Comparison of ENCODE assay signal across 9 mouse cellular contexts in genomic region chr13:21159475-21159819, GRCm38 (mm10). TPM values are rescaled to one million over a fixed set of nuclear protein-coding genes. Genes with fewer than 3 reads are reported as not detected.
A peak's percentile ranks its signal among the peaks of the same experiment; 100 is the strongest.
DNase-seq lines count a peak whose midpoint lies in the region; ATAC-seq and TF ChIP-seq lines count a peak whose summit lies in the region.
"Had no signal": no experiment of that assay in that cellular context is flagged by ENCODE, and none has a peak within 500 bp of the region (broad histone marks: within the 10 kb centered on the region; RNA-seq: fewer than 3 reads in every experiment).

No protein-coding gene starts in this region.

- DNase-seq in kidney, adult 18-20 months, result no peak
- no peak for DNase-seq in G1E (ENCODE audit: low spot score)
- no peak for DNase-seq in limb, embryonic 10.5 days (ENCODE audit: low spot score)
- DNase-seq in neural tube, embryonic 10.5 days (ENCODE audit: extremely low spot score, low spot score), result peak; percentile 57
- DNase-seq in urinary bladder, postnatal 14 days (ENCODE audit: low spot score), result no peak
- DNase-seq in testis, postnatal 10 days (ENCODE audit: low spot score), result no peak

- H3K27ac ChIP-seq in kidney, embryonic 15.5 days, result no peak overlapping the region
- H3K27ac ChIP-seq in forebrain, embryonic 12.5 days, result no peak overlapping the region
- H3K27ac ChIP-seq in limb, embryonic 10.5 days, result no peak overlapping the region

- peak overlapping the region; percentile 39 for H3K9ac ChIP-seq in kidney, embryonic 15.5 days
- peak overlapping the region; percentile 56 for H3K9ac ChIP-seq in forebrain, embryonic 12.5 days

- H3K36me3 ChIP-seq in kidney, embryonic 15.5 days, result no peaks in the 10 kb centered on the region
- H3K36me3 ChIP-seq in G1E (replicated peaks), result no peaks in the 10 kb centered on the region
- no peaks in the 10 kb centered on the region for H3K36me3 ChIP-seq in forebrain, embryonic 12.5 days (replicated peaks)
- no peaks in the 10 kb centered on the region for H3K36me3 ChIP-seq in limb, embryonic 10.5 days

- H3K27me3 ChIP-seq in kidney, embryonic 15.5 days, result 0 out of 2 replicates have a peak, but pooled peaks cover 2% of the 10 kb centered on the region
- H3K27me3 ChIP-seq in G1E (ENCODE audit: insufficient read depth, low read length), result peaks cover 29% of the 10 kb centered on the region
- peaks cover 15% of the 10 kb centered on the region; the same call in 1 of the 2 replicates for H3K27me3 ChIP-seq in forebrain, embryonic 12.5 days
- H3K27me3 ChIP-seq in limb, embryonic 10.5 days (ENCODE audit: low read depth, poor library complexity, severe bottlenecking), result no peaks in the 10 kb centered on the region

- under 1% methylated on average over 15 of the region's 15 CpGs for WGBS in kidney, embryonic 15.5 days
- WGBS in forebrain, embryonic 12.5 days, result under 1% methylated on average over 15 of the region's 15 CpGs
- WGBS in limb, embryonic 10.5 days, result 0% methylated on average over 15 of the region's 15 CpGs

- peaks cover 10% of the 10 kb centered on the region; the same call in 1 of the 2 replicates for H3K4me1 ChIP-seq in kidney, embryonic 15.5 days
- H3K4me1 ChIP-seq in G1E (ENCODE audit: insufficient read depth, low read depth, low read length), result peaks cover 43% of the 10 kb centered on the region
- H3K4me1 ChIP-seq in forebrain, embryonic 12.5 days, result peaks cover 8% of the 10 kb centered on the region
- H3K4me1 ChIP-seq in limb, embryonic 10.5 days, result no peaks in the 10 kb centered on the region

- H3K4me2 ChIP-seq in kidney, embryonic 15.5 days, result peak overlapping the region; percentile 82
- peak overlapping the region; percentile 89 for H3K4me2 ChIP-seq in forebrain, embryonic 12.5 days

- H3K9me3 ChIP-seq in kidney, embryonic 15.5 days (replicated peaks), result no peaks in the 10 kb centered on the region
- H3K9me3 ChIP-seq in G1E (replicated peaks), result no peaks in the 10 kb centered on the region
- no peaks in the 10 kb centered on the region for H3K9me3 ChIP-seq in forebrain, embryonic 12.5 days
- no peaks in the 10 kb centered on the region for H3K9me3 ChIP-seq in limb, embryonic 10.5 days (replicated peaks)

- peak overlapping the region; percentile 79 for H3K4me3 ChIP-seq in kidney, embryonic 15.5 days (replicated peaks)
- H3K4me3 ChIP-seq in G1E (ENCODE audit: low read depth, low read length), result peak overlapping the region; percentile 66
- peak overlapping the region; percentile 56 for H3K4me3 ChIP-seq in forebrain, embryonic 12.5 days (replicated peaks)
- H3K4me3 ChIP-seq in limb, embryonic 10.5 days, result peak overlapping the region; percentile 64

- no peak; the same call in 1 of the 2 replicates for ATAC-seq in kidney, embryonic 15.5 days (replicated peaks; ENCODE audit: low FRiP score)
- no peak for ATAC-seq in G1E (ENCODE audit: extremely low read depth, insufficient number of reproducible peaks, low FRiP score, poor library complexity, severe bottlenecking)
- no peak; the same call in 1 of the 2 replicates for ATAC-seq in forebrain, embryonic 12.5 days (ENCODE audit: low FRiP score)

- no peak for TF ChIP-seq CTCF in G1E (IDR thresholded peaks at IDR 0.05; ENCODE audit: low read depth, low read length)

RNA-seq across cellular contexts. Expression of gene Olfr1368, which starts 13.8 kb away (rescaled TPM):
- polyA plus RNA-seq in kidney, embryonic 15.5 days (2015; fragmentation: Nextera tagmentation; extraction: Ambion mirVana), result not detected in 2 replicates
- total RNA-seq in G1E (2014; fragmentation: Nextera tagmentation), result not detected in 2 replicates
- total RNA-seq in G1E (2017), result 0.11 TPM in 1 of 2 replicates, not detected in the other
- not detected in 2 replicates for polyA plus RNA-seq in G1E (2012)
- not detected in 2 replicates for polyA plus RNA-seq in forebrain, embryonic 12.5 days (2016; fragmentation: Nextera tagmentation; extraction: Ambion mirVana)
- polyA plus RNA-seq in limb, embryonic 10.5 days (2016; fragmentation: Nextera tagmentation; extraction: Ambion mirVana), result not detected in 2 replicates
- total RNA-seq: neutrophil, adult 5-6 weeks had no signal

RNA-seq across cellular contexts. Expression of gene Trim27, which starts 19.8 kb away (rescaled TPM):
- polyA plus RNA-seq in kidney, embryonic 15.5 days (2015; fragmentation: Nextera tagmentation; extraction: Ambion mirVana), result 136 and 139 TPM in 2 replicates
- total RNA-seq in G1E (2014; fragmentation: Nextera tagmentation) (91.5 and 93.2 TPM in 2 replicates), G1E (2017) (173 and 196 TPM in 2 replicates)
- 139 and 188 TPM in 2 replicates for polyA plus RNA-seq in G1E (2012)
- polyA plus RNA-seq in forebrain, embryonic 12.5 days (2016; fragmentation: Nextera tagmentation; extraction: Ambion mirVana), result 132 and 153 TPM in 2 replicates
- 200 and 218 TPM in 2 replicates for polyA plus RNA-seq in limb, embryonic 10.5 days (2016; fragmentation: Nextera tagmentation; extraction: Ambion mirVana)

RNA-seq across cellular contexts. Expression of gene Olfr263, which starts 30.0 kb away (rescaled TPM):
- not detected in 2 replicates for polyA plus RNA-seq in kidney, embryonic 15.5 days (2015; fragmentation: Nextera tagmentation; extraction: Ambion mirVana)
- not detected in 2 replicates for total RNA-seq in G1E (2014; fragmentation: Nextera tagmentation)
- 0.11 TPM in 1 of 2 replicates, not detected in the other for total RNA-seq in G1E (2017)
- polyA plus RNA-seq in G1E (2012), result not detected in 2 replicates
- polyA plus RNA-seq in forebrain, embryonic 12.5 days (2016; fragmentation: Nextera tagmentation; extraction: Ambion mirVana), result not detected in 2 replicates
- polyA plus RNA-seq in limb, embryonic 10.5 days (2016; fragmentation: Nextera tagmentation; extraction: Ambion mirVana), result not detected in 2 replicates
- total RNA-seq: neutrophil, adult 5-6 weeks had no signal

RNA-seq across cellular contexts. Expression of gene Olfr1369-ps1, which starts 48.2 kb away (rescaled TPM):
- 0.05 TPM in 1 of 2 replicates, not detected in the other for polyA plus RNA-seq in kidney, embryonic 15.5 days (2015; fragmentation: Nextera tagmentation; extraction: Ambion mirVana)
- total RNA-seq in G1E (2014; fragmentation: Nextera tagmentation) (0.23 TPM in 1 of 2 replicates, not detected in the other), G1E (2017) (0.06 TPM in 1 of 2 replicates, not detected in the other)
- not detected in 2 replicates for polyA plus RNA-seq in G1E (2012)
- not detected in 2 replicates for polyA plus RNA-seq in forebrain, embryonic 12.5 days (2016; fragmentation: Nextera tagmentation; extraction: Ambion mirVana)
- 0.10 TPM in 1 of 2 replicates, not detected in the other for polyA plus RNA-seq in limb, embryonic 10.5 days (2016; fragmentation: Nextera tagmentation; extraction: Ambion mirVana)
- total RNA-seq: neutrophil, adult 5-6 weeks had no signal
